Mouse (Mus musculus): ENCODE results near the gene Slc38a9. TPM values are rescaled to one million over a fixed set of nuclear protein-coding genes. Genes with fewer than 3 reads are reported as not detected.

The Slc38a9 gene
- total RNA-seq, 2 experiments from 2014 or later, result 11.1 to 24.2 TPM

- no peak for ATAC-seq (replicated peaks; ENCODE audit: poor library complexity)
Observed at GRCm38 (mm10) chr13:112744061-112744849, 83.7 kb downstream of the Slc38a9 start.

- ATAC-seq (replicated peaks; ENCODE audit: poor library complexity), result peak; percentile 82
Observed at GRCm38 (mm10) chr13:112745936-112746694, 85.6 kb downstream of the Slc38a9 start.

GRCm38 (mm10) chr13:112746695-112747055, 86.1 kb downstream of the Slc38a9 start:
- ATAC-seq (replicated peaks; ENCODE audit: poor library complexity), result no peak

- peak; percentile 49 for ATAC-seq (replicated peaks; ENCODE audit: poor library complexity)
Observed at GRCm38 (mm10) chr13:112747808-112748430, 87.4 kb downstream of the Slc38a9 start.

GRCm38 (mm10) chr13:112748808-112749510, 88.4 kb downstream of the Slc38a9 start:
- ATAC-seq (replicated peaks; ENCODE audit: poor library complexity), result no peak

- no peak for ATAC-seq (replicated peaks; ENCODE audit: poor library complexity)
Observed at GRCm38 (mm10) chr13:112749881-112750280, 89.3 kb downstream of the Slc38a9 start.

- peak; percentile 77 for ATAC-seq (replicated peaks; ENCODE audit: poor library complexity)
Observed at GRCm38 (mm10) chr13:112751454-112752308, 91.1 kb downstream of the Slc38a9 start.

- peak; percentile 30; the same call in 1 of the 2 replicates for ATAC-seq (replicated peaks; ENCODE audit: poor library complexity)
Observed at GRCm38 (mm10) chr13:112752309-112752975, 91.9 kb downstream of the Slc38a9 start.

GRCm38 (mm10) chr13:112753522-112753921, 93.0 kb downstream of the Slc38a9 start:
- ATAC-seq (replicated peaks; ENCODE audit: poor library complexity), result no peak

- ATAC-seq (replicated peaks; ENCODE audit: poor library complexity), result no peak
Observed at GRCm38 (mm10) chr13:112754871-112755270, 94.3 kb downstream of the Slc38a9 start.

- ATAC-seq (replicated peaks; ENCODE audit: poor library complexity), result no peak
Observed at GRCm38 (mm10) chr13:112755507-112756010, 95.0 kb downstream of the Slc38a9 start.

- no peak for ATAC-seq (replicated peaks; ENCODE audit: poor library complexity)
Observed at GRCm38 (mm10) chr13:112757395-112757794, 96.8 kb downstream of the Slc38a9 start.

- no peak for ATAC-seq (replicated peaks; ENCODE audit: poor library complexity)
Observed at GRCm38 (mm10) chr13:112758546-112759090, 98.1 kb downstream of the Slc38a9 start.

GRCm38 (mm10) chr13:112759364-112759763, 98.8 kb downstream of the Slc38a9 start:
- ATAC-seq (replicated peaks; ENCODE audit: poor library complexity), result no peak

- ATAC-seq (replicated peaks; ENCODE audit: poor library complexity), result no peak
Observed at GRCm38 (mm10) chr13:112759777-112760537, 99.4 kb downstream of the Slc38a9 start.

GRCm38 (mm10) chr13:112760538-112760881, 100.0 kb downstream of the Slc38a9 start:
- ATAC-seq (replicated peaks; ENCODE audit: poor library complexity), result peak; percentile 70

- ATAC-seq (replicated peaks; ENCODE audit: poor library complexity), result no peak
Observed at GRCm38 (mm10) chr13:112761787-112762186, 101.2 kb downstream of the Slc38a9 start.

GRCm38 (mm10) chr13:112762548-112762947, 102.0 kb downstream of the Slc38a9 start:
- no peak for ATAC-seq (replicated peaks; ENCODE audit: poor library complexity)
